Mouse (Mus musculus): ENCODE data around the gene Tmem72.

The Tmem72 gene

DNA sequence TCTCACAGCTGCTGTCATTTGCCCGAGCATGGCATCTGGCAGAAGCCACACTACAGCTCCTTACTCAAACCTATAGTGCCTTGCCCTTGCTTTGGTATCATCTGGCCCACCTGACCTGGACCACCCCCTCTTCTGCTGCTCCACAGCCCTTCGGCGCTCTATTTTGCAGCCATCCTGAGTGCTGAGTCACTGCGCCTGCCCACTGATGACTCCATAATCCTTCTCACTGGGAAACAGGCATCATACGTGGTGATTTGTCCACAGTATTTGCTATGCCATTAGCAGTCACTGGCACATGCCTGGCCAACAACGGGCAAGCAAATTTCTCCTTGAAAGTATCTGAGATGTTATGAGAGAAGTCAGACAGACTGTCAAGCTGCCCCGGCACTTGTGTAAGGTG, 66.9 kb downstream of the Tmem72 start:
- no peak for DNase-seq

DNA sequence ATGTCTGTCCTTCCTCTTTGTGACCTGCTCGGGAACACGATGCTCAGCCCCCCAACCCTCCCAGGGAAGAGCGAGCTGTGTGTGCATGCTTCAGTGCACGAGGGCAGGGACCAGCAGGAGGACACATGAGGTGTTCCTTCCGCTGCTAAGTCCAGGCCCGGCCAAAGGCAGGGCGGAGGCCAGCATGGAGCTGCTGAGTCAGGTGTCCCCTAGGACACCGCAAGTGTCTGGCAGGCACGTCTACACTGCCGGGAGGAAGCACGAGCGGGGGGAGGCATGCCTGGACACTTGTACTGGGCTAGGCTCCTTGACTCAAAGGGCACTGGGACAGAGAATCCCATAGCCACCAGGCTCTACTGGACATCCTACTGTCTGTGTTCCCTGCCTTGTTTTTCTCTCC, 69.0 kb downstream of the Tmem72 start:
- peak; percentile 63 to 73 for DNase-seq

- DNase-seq, result no peak
These were observed 72.4 kb downstream of the Tmem72 start for GRCm38 (mm10) chr6:116644335-116644734.

- DNase-seq, result no peak
These were observed 72.8 kb downstream of the Tmem72 start for GRCm38 (mm10) chr6:116643881-116644280.

DNA sequence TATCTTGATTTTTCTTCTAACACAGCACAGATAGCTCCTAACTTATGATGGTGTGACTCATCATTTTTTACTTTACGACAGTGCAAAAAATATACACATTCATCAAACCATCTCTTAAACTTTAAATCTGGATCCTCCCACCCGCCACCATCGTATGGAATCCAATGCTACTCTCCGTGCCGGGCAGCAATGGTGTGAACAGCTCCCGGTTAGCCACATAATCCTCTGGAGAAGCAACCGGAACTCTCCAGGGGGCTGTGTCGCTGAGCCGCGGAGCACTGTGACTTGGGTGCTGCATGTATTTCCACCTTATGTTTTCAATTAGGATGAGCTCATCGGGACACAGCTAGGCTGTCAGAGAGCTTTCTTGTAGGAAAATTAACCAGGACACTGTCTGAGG, 73.8 kb downstream of the Tmem72 start:
- no peak for DNase-seq

DNA sequence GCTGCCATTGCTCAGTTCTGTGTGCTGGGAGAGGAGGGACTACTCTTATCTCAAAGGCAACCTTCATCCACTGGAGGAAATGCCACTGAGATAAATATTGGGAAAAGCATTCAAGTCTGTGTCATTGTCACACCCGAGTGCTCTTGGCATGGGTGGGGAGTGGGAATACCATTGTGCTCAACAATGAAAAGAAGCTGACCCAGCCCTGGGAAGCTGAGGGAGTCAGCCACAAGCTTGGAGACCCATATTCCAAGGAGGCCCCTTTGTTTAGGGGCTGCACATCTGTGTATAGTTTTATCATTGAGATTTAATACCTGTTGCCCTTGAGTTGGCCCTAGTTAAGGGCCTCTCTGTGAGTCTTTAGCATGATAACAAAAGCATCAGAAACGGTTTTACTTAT, 77.0 kb downstream of the Tmem72 start:
- DNase-seq, result no peak

GRCm38 (mm10) chr6:116638871-116639270, 77.8 kb downstream of the Tmem72 start:
- no peak for DNase-seq

DNA sequence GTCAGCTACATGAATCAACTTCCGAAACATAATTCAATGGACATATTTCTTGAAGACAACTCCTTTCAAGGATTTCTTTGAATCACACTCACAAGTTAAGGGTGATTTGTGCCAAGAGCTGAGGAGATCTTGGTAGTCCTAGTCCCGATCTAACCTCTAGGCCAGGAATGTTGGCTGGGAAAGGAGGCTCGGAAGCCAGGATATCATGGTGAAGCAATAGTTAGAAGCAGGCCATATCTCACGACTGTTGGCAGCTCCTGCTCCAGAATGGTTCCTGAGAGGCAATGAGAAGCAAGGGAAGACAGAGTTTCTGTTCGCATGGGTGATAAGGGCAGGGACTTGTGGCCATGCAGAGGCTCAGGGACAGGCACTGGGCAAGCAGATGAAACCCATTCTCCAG, 79.2 kb downstream of the Tmem72 start:
- no peak for DNase-seq

DNA sequence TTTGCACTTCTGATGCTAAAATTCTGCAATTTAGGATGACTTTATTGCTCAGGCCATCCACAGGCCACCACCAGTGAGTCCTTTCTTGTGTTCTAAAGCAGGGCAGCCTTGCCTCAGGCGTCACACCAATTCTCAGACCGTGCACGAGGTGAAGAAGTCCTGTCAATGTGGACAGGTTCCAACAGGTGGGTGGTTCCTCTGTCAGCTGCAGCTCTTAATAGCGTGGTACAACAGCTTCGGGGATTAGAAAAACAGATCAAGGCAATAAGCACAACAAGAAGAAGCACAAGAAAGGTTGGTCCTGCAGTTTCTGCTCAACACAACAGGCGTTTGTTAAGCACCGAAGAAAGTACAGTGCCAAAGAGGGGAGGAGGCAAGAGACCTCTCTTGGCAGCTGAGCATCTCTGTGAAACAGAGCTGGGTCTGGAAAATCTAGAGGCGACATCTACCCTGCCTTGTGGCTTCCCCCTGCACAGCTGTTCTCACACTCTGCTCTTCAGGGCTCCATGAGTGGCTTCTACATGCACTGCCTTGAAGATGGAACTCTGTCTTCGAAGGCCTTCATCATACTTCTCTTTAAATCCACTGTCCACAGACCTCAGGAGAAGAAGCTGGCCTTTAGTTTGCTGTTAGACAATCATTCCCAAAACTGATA, 80.0 kb downstream of the Tmem72 start:
- no peak for DNase-seq

GRCm38 (mm10) chr6:116635251-116636180, 81.2 kb downstream of the Tmem72 start:
- no peak for DNase-seq

- no peak for DNase-seq
These were observed 82.7 kb downstream of the Tmem72 start for GRCm38 (mm10) chr6:116633741-116634695.

DNA sequence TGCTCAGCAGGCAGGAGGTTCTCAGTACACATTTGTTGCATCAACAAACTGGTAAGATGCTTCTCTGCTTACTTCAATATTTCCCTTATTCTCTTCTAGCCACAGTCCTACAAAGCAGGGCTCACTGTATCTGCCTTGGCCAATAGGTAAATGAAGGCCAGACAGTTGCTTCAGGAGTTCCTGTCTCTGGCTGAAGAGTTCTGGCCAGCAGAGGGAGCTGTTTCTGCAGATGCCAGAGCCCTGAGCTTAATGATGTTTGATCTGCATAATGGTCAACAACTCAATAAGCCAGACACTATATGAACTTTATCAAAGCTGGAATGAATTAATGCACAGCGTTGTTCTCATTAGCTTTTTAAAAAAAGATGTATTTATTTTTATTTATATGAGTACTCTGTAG, 84.6 kb downstream of the Tmem72 start:
- peak; percentile 75 to 89 for DNase-seq

- no peak for DNase-seq
These were observed 86.9 kb downstream of the Tmem72 start for GRCm38 (mm10) chr6:116629766-116630165.

Measured in cerebellum, postnatal 25 days (tissue).